Mouse (Mus musculus) embryonic fibroblast, embryonic 13.5 days (primary cell): ENCODE data around the gene Arhgef3. TPM values are rescaled to one million over a fixed set of nuclear protein-coding genes. Genes with fewer than 3 reads are reported as not detected.
"Not testable (repeated sequence)": the region's sequence is repeated elsewhere in the genome, so short reads cannot be mapped to it uniquely, and the experiment has no call there.

Experiments used
- H3K27ac ChIP-seq: 2 replicates; pipeline ENCODE4 v1.5.1; 2012; ENCODE audit warnings: low read length, control low read depth, inconsistent platforms; ENCODE audit not compliant: insufficient read depth
- H3K4me1 ChIP-seq: 2 replicates; pipeline ENCODE4 v1.6.1; 2011; ENCODE audit warnings: low read length; ENCODE audit not compliant: control insufficient read depth, insufficient read depth
- H3K4me3 ChIP-seq: 2 replicates; pipeline ENCODE4 v1.5.1; 2011; ENCODE audit warnings: mild to moderate bottlenecking, control low read depth, low read length; ENCODE audit not compliant: insufficient read depth
- CTCF ChIP-seq: IDR thresholded peaks from 2 replicates; pipeline ENCODE4 v1.5.1; 2011; ENCODE audit warnings: mild to moderate bottlenecking, control low read depth, low read length, moderate library complexity, borderline replicate concordance; ENCODE audit not compliant: insufficient read depth
- POLR2A ChIP-seq: IDR thresholded peaks from 2 replicates; pipeline ENCODE4 v1.6.1; 2011; ENCODE audit warnings: low read depth, mild to moderate bottlenecking, control low read depth, low read length, moderate library complexity
- polyA plus RNA-seq: library from polyadenylated mRNA; stranded (reverse); fragments of >200 nt; gene quantifications from 2 replicates; pipeline ENCODE4 v1.2.4, GENCODE M21; 2011; ENCODE audit warnings: low read depth; ENCODE audit not compliant: missing spikeins, insufficient read length

The Arhgef3 gene
- polyA plus RNA-seq, 1 experiment, result 2.5 TPM

DNA sequence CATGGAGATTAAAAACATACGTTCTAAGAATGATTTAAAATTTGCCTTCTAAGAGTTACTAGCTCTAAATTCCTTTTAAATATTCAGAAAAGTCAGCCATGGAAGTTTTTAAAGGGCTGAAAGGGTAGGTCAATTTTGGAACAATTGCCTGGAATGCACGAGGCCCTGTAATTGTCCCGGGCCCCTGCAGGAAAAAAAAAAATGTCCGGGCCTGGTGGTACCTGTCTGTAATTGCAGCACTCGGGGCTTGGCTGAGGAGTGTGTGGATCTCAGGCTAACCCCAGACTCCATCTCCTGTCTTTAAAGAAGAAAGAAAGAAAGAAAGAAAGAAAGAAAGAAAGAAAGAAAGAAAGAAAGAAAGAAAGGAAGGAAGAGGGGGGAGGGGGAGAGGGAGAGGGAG lies 87.1 kb downstream of the Arhgef3 start:
- no peak overlapping the region for H3K27ac ChIP-seq
- no peak for TF ChIP-seq CTCF
- TF ChIP-seq POLR2A, result no peak

DNA sequence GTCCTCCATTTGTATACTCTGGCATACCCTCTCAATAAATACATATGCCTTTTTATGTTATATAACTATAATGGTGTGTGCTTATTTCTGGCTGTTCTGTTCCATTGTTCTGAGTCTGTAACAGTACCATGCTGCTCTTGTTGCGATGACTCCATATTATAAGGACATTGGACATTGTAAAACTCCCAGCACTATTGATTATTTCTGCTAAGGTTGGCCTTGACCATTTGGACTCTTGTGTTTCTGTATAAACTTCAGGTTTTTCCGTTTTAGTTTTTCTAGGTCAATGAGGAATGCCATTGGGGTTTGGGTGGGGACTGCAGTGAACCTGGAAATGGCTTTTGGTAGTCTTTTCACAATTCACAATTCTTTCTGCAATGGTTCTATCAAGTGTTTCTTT lies 90.0 kb downstream of the Arhgef3 start:
- H3K27ac ChIP-seq, result no peak overlapping the region
- 0 out of 2 replicates have a peak, but pooled peaks cover 3% of the 10 kb centered on the region for H3K4me1 ChIP-seq
- no peak overlapping the region for H3K4me3 ChIP-seq
- TF ChIP-seq CTCF (no peak), POLR2A (no peak)

More for the DNA sequence above, 87.1 kb downstream of the Arhgef3 start:
- peaks cover 7% of the 10 kb centered on the region; the same call in 1 of the 2 replicates for H3K4me1 ChIP-seq
- H3K4me3 ChIP-seq, result no peak overlapping the region

DNA sequence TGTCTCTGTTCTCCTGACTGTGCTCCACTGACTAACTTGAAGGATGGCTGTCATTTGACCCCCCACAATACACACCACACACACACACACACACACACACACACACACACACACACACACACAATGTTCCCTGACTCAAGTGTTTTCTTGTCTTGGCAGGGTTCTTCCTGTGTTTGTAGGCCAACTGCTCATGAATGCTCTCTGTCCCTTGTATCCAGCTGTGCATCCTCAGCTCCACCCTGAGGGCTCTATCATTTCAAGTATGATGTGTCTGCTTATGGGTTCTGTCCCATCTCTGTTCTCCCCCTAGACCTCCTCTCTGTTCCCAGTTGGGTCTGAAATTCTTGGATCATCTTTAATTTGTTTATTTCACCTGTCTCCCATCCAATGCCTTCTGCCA lies 91.7 kb downstream of the Arhgef3 start:
- TF ChIP-seq POLR2A, result no peak
- no peak for TF ChIP-seq CTCF
- Histone ChIP-seq H3K27ac (no peak overlapping the region), H3K4me1 (no peaks in the 10 kb centered on the region), H3K4me3 (no peak overlapping the region)

DNA sequence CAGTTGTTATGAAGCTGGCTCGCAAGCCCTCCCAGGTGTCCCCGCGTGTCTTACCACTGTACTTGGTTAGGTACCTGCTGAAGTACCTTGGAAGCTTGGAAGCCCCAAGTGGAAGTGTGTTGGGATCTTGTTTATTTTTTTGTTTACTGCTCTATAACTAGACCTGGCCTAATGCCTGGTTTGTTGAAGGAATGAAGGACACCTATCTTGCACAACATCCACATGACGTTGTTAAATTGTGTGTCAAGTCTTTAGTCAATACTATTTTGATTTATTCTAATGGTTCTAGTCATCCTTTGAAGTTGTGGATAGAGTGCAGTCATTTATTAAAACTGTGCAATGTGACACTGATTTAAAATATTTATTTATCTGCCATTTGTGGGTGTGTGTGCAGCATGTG lies 94.8 kb downstream of the Arhgef3 start:
- H3K4me1 ChIP-seq, result no peaks in the 10 kb centered on the region
- no peak overlapping the region for H3K27ac ChIP-seq
- no peak for TF ChIP-seq CTCF
- no peak for TF ChIP-seq POLR2A
- H3K4me3 ChIP-seq, result no peak overlapping the region

DNA sequence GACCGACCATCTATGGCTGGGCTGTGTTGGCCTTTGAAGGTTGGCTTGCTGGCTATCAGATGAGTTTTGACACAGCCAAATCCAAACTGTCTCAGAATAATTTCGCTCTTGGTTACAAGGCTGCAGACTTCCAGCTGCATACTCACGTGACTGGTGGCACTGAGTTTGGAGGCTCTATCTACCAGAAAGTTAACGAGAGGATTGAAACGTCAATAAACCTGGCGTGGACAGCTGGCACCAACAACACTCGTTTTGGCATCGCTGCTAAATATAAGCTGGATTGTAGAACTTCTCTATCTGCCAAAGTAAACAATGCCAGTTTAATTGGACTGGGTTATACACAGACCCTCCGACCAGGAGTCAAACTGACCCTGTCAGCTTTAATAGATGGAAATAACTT lies 96.1 kb downstream of the Arhgef3 start:
- not testable (repeated sequence) for H3K27ac ChIP-seq, H3K4me1 ChIP-seq, H3K4me3 ChIP-seq

DNA sequence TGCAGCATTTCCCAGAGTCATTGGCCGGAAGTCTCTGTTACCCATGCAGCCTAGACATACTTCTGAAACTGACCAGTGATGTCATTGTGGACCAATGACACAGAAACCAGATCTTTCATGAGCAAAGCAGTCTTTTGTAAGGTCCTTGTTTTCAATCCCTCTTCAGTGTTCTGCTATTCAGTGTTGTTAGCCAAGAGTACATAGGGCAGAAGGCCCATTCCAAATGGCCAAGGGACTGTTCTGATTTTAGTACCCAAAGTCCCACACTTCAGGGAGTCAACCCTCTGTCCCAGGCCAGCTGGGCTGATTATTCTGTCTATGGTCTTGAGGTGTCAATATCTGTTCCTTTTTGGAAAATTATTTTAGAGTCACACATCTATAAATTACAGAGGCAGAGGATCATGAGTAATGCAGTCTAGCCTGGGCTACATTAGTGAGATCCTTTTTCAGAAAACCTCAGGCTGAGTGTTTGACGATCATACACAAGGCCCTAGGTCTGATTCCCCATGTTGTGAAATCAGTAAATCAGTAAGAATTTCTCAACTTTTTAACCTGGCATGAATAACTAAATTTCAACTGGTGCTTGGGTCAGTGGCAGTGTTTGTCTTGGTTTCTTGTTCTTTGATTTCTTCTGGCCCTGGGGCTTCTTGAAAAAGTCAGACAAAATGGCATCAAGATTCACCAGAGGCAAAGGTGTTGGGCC lies 97.2 kb downstream of the Arhgef3 start:
- Histone ChIP-seq H3K27ac (no peak overlapping the region), H3K4me1 (no peaks in the 10 kb centered on the region), H3K4me3 (no peak overlapping the region)
- TF ChIP-seq CTCF (no peak), POLR2A (no peak)

DNA sequence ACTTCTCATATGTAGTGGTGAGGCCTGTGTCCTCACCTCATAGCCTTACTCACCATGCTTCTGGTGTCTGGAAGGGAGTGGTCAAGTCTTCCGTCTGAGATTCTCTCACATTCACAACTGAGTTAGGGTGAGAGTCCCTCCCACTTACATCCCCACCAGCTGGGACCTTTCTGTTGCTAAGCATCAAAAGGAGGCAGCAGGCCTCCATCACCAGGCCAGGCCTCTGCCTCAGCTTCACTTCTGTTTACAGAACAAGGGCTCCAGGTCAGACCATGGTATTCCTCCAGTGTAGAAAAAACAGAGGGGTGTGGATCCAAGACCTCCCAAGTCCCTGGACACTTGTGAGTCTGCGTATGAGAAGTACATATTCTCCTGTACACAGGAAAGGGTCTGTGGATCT lies 99.5 kb downstream of the Arhgef3 start:
- no peak for TF ChIP-seq CTCF
- TF ChIP-seq POLR2A, result no peak

DNA sequence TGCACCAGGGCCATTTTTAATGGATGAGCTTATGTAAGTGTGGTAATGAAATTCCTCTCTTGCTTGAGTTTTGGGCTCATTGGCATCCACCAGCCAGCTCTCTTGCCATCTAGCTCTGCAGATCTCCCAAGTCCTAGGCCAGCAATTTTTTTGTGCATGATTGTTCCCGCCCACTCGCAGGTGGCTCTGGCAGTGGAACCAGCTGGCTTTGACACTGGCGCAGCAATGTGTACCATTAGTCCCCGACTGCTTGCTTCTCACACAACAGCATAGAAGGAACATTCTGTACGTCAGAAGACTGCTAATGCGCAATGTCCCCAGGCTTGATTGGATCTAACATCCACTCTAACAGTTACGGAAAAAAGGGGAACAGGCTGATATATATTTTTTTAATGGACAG lies 105.0 kb downstream of the Arhgef3 start:
- H3K4me3 ChIP-seq, result no peak overlapping the region
- no peaks in the 10 kb centered on the region for H3K4me1 ChIP-seq
- H3K27ac ChIP-seq, result no peak overlapping the region
- no peak for TF ChIP-seq POLR2A
- no peak for TF ChIP-seq CTCF

More for the DNA sequence above, 99.5 kb downstream of the Arhgef3 start:
- Histone ChIP-seq H3K4me1 (no peaks in the 10 kb centered on the region), H3K27ac (no peak overlapping the region), H3K4me3 (no peak overlapping the region)

DNA sequence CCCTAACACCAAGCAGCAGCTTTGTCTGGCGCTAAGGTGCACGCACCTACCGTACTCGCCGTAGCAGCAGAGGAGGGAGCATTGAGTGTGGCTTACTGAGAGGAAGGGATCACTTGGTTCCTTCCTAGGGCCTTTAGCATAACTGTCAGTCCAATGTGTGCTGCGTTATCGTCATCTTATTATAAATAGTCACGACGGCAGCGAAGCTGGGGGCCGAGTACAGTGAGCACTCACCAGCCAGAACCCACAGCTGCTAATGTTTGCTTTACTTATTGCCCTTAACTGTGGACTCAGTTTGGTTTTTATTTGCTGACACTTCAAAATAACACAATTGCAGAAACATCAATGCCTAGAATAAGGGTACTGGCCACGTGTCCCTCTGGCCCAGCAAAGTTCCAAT lies 105.6 kb downstream of the Arhgef3 start:
- Histone ChIP-seq H3K4me1 (no peaks in the 10 kb centered on the region), H3K27ac (no peak overlapping the region), H3K4me3 (no peak overlapping the region)
- TF ChIP-seq CTCF (no peak), POLR2A (no peak)

DNA sequence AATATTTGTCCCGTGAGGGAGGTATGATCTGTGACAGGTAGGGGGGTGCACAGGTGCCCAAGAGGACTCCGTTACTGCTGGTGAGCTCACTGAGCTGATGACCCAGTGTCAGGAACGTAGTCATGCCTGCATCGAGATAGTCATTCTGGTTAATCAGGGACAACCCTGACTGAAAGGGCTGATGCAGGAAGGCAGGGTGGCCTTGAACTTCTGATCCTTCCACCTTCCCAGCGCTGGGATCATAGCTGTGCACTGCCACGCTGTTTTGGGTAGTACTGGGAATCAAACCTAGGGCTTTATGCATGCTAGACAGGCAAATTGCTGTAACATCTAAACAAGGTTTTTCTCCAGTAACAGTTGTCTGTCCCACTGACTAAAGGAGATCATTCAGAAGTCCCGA lies 109.9 kb downstream of the Arhgef3 start:
- no peaks in the 10 kb centered on the region for H3K4me1 ChIP-seq
- TF ChIP-seq POLR2A (no peak), CTCF (no peak)
- no peak overlapping the region for H3K27ac ChIP-seq
- H3K4me3 ChIP-seq, result no peak overlapping the region
